Mouse (Mus musculus) forebrain, postnatal 0 days (tissue): ENCODE data around the gene Kansl1l. TPM values are rescaled to one million over a fixed set of nuclear protein-coding genes. Genes with fewer than 3 reads are reported as not detected.

ENCODE experiments used
- ATAC-seq: fragments of 200-750 bp; cut with Nextera tagmentation; 2 replicates; pipeline ENCODE4 v1.8.0; 2017; ENCODE audit warnings: mild to moderate bottlenecking, moderate library complexity
- DNase-seq: peaks from one replicate; pipeline ENCODE4 v3.0.0-alpha.2; 2015
- H3K27ac ChIP-seq: fragments of 300-500 bp; sonication (generic); 2 replicates; pipeline ENCODE4 v1.5.1; 2014; ENCODE audit warnings: low read depth, mild to moderate bottlenecking, antibody characterized with exemption, low read length, moderate library complexity, mixed read lengths
- H3K27me3 ChIP-seq: fragments of 300-500 bp; sonication (generic); 2 replicates; pipeline ENCODE4 v1.6.1; 2014; ENCODE audit warnings: mild to moderate bottlenecking, low read length, mixed read lengths; ENCODE audit not compliant: insufficient read depth
- H3K36me3 ChIP-seq: fragments of 300-500 bp; sonication (generic); 2 replicates; pipeline ENCODE4 v1.6.1; 2014; ENCODE audit warnings: mild to moderate bottlenecking, moderate library complexity; ENCODE audit not compliant: insufficient read depth
- H3K4me1 ChIP-seq: fragments of 300-500 bp; sonication (generic); 2 replicates; pipeline ENCODE4 v1.6.1; 2014; ENCODE audit warnings: antibody characterized with exemption; ENCODE audit not compliant: insufficient read depth
- H3K4me2 ChIP-seq: fragments of 300-500 bp; sonication (generic); 2 replicates; pipeline ENCODE4 v1.6.1; 2014; ENCODE audit warnings: low read depth, mild to moderate bottlenecking, moderate library complexity
- H3K4me3 ChIP-seq: fragments of 300-500 bp; sonication (generic); 2 replicates; pipeline ENCODE4 v1.5.1; 2014; ENCODE audit warnings: low read depth, low read length, mixed read lengths
- H3K9ac ChIP-seq: fragments of 300-500 bp; sonication (generic); 2 replicates; pipeline ENCODE4 v1.6.1; 2014; ENCODE audit warnings: mild to moderate bottlenecking
- H3K9me3 ChIP-seq: fragments of 300-500 bp; sonication (generic); 2 replicates; pipeline ENCODE4 v1.6.1; 2016; ENCODE audit warnings: low read length
- CTCF ChIP-seq: sonication (generic); IDR thresholded peaks from 2 replicates; pipeline ENCODE4 v1.5.1; 2016; ENCODE audit warnings: antibody characterized with exemption, control low read depth, low read depth
- WGBS: fragments of 180-500 bp; shearing (Covaris S2); extraction: QIAGEN DNeasy Blood & Tissue Kit; methylation state at CpG from one replicate; pipeline ENCODE4 v1.1.7; 2014; 5-methylcytosine and 5-hydroxymethylcytosine counted together
- polyA plus RNA-seq: library from polyadenylated mRNA; unstranded; fragments of >200 nt; fragmentation: Nextera tagmentation; extraction: Ambion mirVana; gene quantifications from 2 replicates; pipeline ENCODE4 v1.2.1, GENCODE M21; 2015
- total RNA-seq: library from RNA; depleted of rRNA; stranded (reverse); fragments of >200 nt; gene quantifications from 2 replicates; pipeline ENCODE4 v1.2.3, GENCODE M21; 2014; rRNA removed

Gene Kansl1l
- total and polyA plus RNA-seq, 2 experiments from 2014 or later, result 7.4 to 35.2 TPM

DNA sequence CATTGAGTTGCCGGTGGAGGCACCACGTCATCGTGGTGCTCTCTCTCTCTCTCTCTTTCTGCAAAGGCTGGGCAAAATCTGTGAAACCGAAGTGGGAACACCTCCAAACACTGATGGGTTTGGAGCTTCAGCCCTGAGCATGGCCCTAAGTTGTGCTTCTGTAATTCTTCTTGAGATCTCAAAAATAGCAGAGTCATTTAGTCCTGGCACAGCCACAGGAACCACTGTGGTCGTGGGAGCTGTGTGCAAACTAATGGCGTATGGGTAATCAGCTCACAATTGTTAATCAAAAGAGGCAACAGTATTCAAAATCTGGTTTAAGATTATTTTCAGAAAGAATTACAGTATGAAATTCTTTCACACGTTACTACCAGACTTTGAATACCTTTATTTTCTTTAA lies 144.6 kb downstream of the Kansl1l start:
- no peaks in the 10 kb centered on the region for H3K4me1 ChIP-seq
- no peak for DNase-seq
- TF ChIP-seq CTCF, result no peak
- H3K36me3 ChIP-seq, result no peaks in the 10 kb centered on the region
- ATAC-seq, result no peak
- no peaks in the 10 kb centered on the region for H3K27me3 ChIP-seq
- no peak overlapping the region for H3K9ac ChIP-seq
- no peak overlapping the region for H3K4me2 ChIP-seq
- no peaks in the 10 kb centered on the region for H3K9me3 ChIP-seq
- WGBS, result 86% methylated on average over 7 of the region's 7 CpGs
- no peak overlapping the region for H3K27ac ChIP-seq
- H3K4me3 ChIP-seq, result no peak overlapping the region

DNA sequence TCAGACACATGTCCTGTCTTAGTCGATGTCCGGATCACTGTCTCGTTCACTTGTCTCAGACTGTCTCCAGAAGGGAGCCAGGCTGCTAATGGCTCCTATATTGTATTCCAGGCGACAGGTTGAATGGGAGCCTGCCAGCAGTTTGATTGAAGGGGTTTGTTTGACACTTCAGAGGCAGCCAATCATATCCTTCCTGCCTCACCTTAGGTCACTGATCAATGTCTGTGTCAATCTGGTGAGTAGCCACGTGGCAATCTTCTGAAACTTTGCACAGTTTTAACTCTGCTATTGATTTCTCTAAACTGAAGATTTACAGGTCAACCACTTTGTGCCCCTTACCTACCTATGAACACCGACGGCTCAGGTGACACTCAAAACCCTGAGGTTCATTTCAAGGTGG lies 145.9 kb downstream of the Kansl1l start:
- Histone ChIP-seq H3K4me3 (no peak overlapping the region), H3K9ac (no peak overlapping the region), H3K4me2 (no peak overlapping the region), H3K27me3 (no peaks in the 10 kb centered on the region), H3K36me3 (no peaks in the 10 kb centered on the region), H3K27ac (no peak overlapping the region), H3K4me1 (no peaks in the 10 kb centered on the region), H3K9me3 (no peaks in the 10 kb centered on the region)
- 63% methylated on average over 7 of the region's 7 CpGs for WGBS
- no peak for DNase-seq
- ATAC-seq, result no peak
- no peak for TF ChIP-seq CTCF

Other genes with a start within 250 kb of the Kansl1l start
- 22.9 and 32.7 TPM in 2 replicates for gene Rpe, start 116.7 kb downstream of the Kansl1l start, total RNA-seq
- 19.5 and 21.6 TPM in 2 replicates for gene Rpe, start 116.7 kb downstream of the Kansl1l start, polyA plus RNA-seq
- gene Acadl, start 45.7 kb upstream of the Kansl1l start, total RNA-seq, result 8.6 and 9.8 TPM in 2 replicates
- gene Acadl, start 45.7 kb upstream of the Kansl1l start, polyA plus RNA-seq, result 44.9 and 57.3 TPM in 2 replicates
- 3.0 TPM in 1 of 2 replicates, not detected in the other for gene Myl1, start 127.8 kb upstream of the Kansl1l start, total RNA-seq
- 0.33 and 0.38 TPM in 2 replicates for gene Myl1, start 127.8 kb upstream of the Kansl1l start, polyA plus RNA-seq
- gene Lancl1, start 221.3 kb upstream of the Kansl1l start, total RNA-seq, result 154 and 160 TPM in 2 replicates
- gene Lancl1, start 221.3 kb upstream of the Kansl1l start, polyA plus RNA-seq, result 219 and 228 TPM in 2 replicates